Mouse (Mus musculus): ENCODE measurements around the gene Cd33. TPM values are rescaled to one million over a fixed set of nuclear protein-coding genes. Genes with fewer than 3 reads are reported as not detected.
A peak's percentile ranks its signal among the peaks of the same experiment; 100 is the strongest.

Cd33 gene
- 1 to 10 TPM; 1.7 to 2.1 TPM for total RNA-seq (2021)
- long read RNA-seq, experiment 1, partial matches to known transcripts: 1 of 2 reads
- long read RNA-seq, experiment 1, other reads (novel, unspliced or antisense): 1 of 2 reads
- long read RNA-seq, experiment 2, partial matches to known transcripts: 1 of 1 reads
- long read RNA-seq, experiment 2, other reads (novel, unspliced or antisense): 0 of 1 reads

DNA sequence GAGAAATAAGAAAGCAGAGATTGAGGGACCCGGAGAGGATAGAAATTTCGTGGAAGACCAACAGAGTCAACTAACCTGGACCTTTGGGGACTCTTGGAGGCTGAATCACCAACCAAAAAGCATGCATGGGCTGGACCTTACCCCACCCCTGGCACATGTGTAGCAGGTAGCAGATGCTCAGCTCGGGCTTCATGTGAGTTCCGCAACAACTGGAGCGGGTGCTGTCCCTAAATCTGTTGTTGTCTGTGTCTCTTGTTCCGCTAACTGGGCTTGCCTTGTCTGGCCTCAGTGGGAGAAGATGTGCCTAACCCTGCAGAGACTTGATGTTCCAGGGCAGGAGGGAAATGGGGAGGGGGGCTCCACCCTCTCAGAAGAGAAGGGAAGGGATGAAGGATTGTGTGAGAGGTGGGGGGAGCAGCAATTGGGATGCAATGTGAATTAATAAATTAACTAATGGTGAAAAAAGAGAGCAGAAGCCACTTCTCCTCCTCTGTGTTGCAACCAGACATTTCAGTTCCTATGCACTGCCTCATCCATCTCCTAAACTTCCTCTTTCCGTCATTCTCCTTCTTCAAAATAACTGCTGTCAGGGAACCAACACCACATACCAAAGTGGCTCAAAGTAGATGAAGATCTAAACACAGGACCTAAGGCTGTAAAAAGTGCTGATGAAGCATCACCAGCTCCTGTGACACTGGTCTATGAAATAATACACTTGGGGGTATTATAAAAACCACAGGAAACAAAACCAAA is at the start of gene Cd33:
Gene Cd33, minus strand, starts transcription at position 204 of the 753 bp plus-strand sequence.
- intact Hi-C loops (cut with DNase I; ENCODE audit: low total_unique reads): no loop called here
- no peak for DNase-seq

DNA sequence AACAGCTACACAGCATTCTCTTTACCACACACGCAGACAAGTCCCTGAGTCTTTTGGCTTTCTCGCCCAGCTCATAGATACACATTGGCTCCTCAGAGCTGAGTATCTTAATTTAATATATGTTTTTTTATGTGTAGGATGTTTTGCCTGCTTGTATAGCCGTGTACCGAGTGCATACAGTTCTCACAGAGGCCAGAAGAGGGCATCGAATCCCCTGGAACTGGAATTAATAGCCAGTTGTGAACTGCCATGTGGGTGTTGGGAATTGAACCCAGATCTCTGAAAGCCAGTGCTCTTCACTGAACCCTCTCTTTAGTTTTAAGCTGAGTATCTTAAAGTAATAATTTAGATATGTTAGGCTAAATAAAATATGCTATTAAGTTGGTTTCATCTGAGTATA is 40.6 kb upstream of the Cd33 start:
- intact Hi-C loops (cut with DNase I; ENCODE audit: low total_unique reads): no loop called here
- DNase-seq: no peak

DNA sequence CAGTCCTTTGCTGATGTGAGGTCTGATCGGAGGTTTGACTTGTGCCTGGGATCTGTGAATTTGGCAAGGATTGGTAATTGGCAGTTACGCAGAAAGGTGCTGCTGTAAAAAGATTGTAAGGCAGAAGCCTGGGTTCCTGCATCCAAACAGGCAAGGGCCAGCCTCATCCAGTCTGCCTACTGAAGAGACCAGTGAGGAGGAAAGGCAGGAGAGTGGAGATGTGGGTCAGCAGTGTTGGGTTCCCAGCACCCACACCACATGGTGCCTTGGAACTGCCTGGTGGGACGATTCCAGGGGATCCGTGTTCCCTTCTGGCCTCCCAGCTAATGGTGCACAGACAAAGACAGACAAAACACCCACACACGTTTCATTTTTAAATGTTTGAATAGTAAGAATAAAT is 36.3 kb upstream of the Cd33 start:
- intact Hi-C loops (cut with DNase I; ENCODE audit: low total_unique reads): no loop called here
- no peak for DNase-seq

DNA sequence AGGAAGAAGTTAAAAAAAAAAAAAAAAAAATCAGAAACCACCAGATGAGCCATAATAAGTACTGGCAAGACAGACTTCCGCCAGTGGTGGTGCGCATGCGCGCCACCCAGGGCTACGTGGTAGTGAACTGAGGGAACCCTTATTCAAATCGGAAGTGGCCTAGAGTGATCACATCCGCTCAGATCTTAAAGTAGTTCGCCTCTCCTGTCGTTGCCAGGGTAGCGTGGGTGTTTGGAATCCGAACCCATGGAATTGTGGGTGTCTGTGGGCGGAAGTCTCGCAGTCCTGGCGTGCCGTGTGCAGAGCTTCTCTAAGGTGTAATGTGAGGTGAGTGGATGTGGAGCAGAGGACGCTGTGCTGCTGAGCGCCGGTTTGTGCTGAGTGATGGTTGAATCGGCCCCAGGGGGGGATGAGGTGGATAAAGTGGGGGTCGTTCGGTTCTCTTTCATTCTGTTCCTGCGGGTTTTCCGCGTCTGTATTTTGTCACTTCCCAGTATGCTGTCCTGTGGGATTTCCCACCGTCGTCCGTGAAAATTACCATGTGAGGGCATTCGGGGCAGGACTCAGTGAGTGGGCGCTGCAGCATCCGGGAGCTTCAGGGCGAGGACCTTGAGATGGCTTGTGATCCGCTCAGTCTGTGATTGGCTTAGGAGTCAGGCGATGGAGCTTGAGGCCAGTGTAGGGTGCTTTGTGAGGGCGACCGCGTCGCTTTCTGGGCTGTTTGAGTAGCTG is 35.4 kb upstream of the Cd33 start, which contains the start of gene Zfp719:
Gene Zfp719, plus strand, starts transcription at position 171 of the 732 bp plus-strand sequence.
- DNase-seq: peak; percentile 92

DNA sequence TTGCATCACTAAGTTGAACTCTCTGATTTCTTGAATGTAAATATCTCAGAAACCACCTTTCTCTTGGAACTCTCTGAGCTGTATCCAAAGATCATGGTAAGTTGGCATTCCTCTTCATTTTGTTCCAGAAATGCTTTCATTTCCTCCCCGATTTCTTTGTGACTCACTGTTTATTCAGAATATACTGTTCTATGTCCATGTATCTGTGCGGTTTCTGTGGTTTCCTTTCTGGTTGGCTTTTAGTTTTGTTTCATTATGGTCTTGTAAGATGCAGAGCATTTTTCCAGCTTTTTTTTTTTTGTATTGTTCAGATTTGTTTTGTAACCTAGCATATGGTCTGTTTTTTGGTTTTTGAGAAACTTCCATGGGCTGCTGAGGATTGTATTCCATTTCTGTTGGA is 27.0 kb upstream of the Cd33 start:
- intact Hi-C loops (cut with DNase I; ENCODE audit: low total_unique reads): no loop called here

More for the DNA sequence above, 35.4 kb upstream of the Cd33 start, which contains the start of gene Zfp719:
- intact Hi-C loops (cut with DNase I; ENCODE audit: low total_unique reads): no loop called here

DNA sequence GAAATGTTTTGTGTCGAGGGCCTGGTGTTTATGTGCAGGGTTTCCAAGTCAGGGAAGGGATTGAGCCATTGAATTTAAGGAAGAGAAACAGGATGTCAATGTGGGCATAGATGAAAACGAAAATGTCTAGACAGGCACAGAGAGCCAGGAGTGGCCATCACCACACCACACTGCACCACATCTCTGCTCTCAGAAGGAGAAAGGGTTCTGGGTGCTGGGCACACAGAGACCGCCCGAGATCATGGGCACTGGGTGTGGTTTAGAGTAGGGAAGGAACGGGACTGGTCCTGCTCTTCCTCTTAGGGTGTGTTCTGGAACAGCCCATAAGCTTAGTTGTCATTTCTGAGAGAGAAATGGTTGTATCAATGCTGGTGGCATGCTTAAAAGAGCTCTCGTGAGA is 19.1 kb upstream of the Cd33 start:
- no peak for DNase-seq
- intact Hi-C loops (cut with DNase I; ENCODE audit: low total_unique reads): no loop called here

More for the DNA sequence above, 27.0 kb upstream of the Cd33 start:
- no peak for DNase-seq

DNA sequence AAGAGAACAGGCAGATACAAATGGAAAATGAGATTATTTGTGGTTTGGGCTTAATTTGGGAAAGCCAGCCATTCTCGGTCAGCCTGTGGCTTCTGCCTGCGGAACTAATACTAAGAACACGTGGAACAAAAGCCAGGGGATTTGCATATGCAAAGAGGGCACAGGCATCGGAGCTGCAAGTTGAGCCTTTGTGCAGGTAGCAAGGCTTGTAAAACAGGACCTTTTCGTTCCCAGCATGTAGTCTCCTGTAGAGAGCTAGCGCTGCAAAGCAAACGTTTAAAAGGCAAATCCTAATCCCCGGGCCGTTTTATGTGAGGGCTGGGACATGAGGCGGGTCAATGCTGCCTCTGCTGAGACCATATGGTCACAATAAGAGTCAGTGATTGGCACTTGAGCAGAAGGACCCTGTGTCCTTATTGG is 18.4 kb upstream of the Cd33 start:
- intact Hi-C loops (cut with DNase I; ENCODE audit: low total_unique reads): no loop called here
- no peak for DNase-seq

DNA sequence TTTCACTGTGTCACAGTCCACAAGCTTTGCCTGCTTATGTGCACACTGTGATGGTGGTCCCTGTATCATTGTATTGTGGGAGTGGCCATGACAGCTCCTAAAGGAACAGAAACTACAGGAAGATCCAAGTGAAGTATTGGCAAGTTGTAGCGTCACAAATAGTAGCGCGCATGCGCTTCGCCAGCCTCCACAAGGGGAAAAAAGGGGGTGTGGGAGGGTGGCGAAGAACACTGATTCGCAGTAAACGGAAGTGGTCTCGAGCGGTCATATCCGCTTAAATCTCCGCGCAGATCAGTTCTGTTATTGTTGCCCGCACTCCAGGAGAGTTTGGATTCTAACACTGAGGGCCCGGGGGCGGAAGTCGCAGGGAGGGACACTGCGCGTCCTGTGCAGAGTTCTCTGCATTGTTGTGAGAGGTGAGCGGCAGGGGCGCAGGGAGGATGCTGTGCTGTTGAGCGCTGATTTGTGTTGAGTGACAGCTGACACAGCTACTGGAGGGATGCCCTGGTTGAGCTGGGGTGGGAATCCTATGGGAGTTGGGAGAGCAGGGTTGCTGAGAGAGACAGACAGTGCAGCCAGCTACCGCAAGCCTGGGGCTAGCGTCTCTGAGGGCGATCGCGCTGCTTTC is 17.9 kb upstream of the Cd33 start, which contains the start of gene Zfp658:
Gene Zfp658, plus strand, starts transcription at position 251 of the 628 bp plus-strand sequence.
- intact Hi-C loops (cut with DNase I; ENCODE audit: low total_unique reads): no loop called here

DNA sequence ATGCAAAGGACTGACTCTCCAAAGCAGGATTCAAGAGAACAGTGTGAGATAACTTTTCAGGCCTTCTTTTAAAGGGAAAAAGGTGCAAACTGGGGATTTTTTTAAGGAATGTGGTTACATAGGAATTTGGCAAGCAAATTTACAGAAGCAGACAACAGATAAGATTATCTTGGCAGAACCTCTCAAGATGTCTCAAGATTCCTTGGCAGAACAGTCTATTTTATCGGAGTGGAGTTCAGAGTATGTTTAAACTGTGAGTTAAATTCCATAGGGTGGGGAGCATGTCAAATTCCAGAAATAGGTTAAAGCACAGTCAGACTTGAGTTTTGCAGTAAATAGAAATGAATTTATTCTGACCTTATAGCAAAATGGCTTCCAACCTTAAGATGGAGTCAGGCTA is 12.7 kb upstream of the Cd33 start:
- no peak for DNase-seq
- intact Hi-C loops (cut with DNase I; ENCODE audit: low total_unique reads): no loop called here

More for the DNA sequence above, 17.9 kb upstream of the Cd33 start, which contains the start of gene Zfp658:
- peak; percentile 80 for DNase-seq

DNA sequence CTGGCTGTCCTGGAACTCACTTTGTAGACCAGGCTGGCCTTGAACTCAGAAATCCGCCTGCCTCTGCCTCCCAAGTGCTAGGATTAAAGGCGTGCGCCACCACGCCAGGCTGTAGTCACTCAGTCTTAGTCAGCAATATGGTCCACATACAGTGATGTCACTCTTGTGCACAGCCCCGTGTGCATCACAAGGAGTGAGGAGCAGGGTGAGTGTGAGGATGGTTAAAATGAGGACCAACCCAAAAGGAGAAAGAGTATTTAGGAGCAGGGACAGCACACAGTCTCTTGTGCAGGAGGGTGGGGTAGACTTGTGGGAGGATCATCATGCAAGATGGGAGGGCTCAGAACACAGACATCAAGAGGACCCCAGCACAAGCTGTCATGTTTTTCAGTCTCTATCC is 11.1 kb upstream of the Cd33 start:
- no peak for DNase-seq
- intact Hi-C loops (cut with DNase I; ENCODE audit: low total_unique reads): no loop called here

DNA sequence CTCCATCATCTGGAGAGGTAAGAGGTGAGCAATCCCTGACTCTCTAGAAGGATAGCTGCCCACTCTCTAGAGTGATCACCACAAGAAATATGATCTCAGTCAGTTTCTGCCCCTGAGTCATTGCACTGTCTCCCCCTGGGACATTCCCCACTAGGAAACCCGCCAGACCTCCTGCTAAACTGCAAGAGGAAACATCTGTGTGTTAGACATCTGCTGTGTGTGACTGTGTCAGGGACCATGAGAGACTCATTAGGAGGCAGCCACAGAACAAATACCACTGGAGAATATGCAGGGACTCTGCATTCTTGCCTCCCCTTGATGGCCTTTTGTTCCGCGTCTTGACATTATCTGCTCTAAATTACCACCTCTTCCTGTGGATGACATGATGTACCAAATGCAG is 10.3 kb upstream of the Cd33 start:
- DNase-seq: peak; percentile 73
- intact Hi-C loops (cut with DNase I; ENCODE audit: low total_unique reads): no loop called here

DNA sequence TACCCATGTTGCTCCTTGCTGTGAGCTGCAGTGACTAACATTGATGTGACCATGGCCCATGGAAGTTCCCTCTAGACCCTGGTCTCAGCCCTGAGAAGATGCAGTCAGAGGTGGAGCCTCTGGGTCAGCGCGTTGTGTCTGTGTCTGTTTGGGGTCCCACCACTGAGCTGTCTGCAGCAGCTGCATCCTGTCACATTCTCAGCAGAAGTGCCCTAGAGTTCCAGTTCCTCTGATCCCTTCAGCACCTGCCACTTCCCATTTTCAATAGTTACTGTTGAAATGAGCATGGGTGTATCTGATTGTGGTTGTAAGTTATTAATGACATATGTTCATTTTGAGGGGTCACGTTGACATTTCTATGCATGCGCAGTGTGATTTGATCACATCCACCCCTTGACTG is 8.9 kb upstream of the Cd33 start:
- intact Hi-C loops (cut with DNase I; ENCODE audit: low total_unique reads): no loop called here
- no peak for DNase-seq

DNA sequence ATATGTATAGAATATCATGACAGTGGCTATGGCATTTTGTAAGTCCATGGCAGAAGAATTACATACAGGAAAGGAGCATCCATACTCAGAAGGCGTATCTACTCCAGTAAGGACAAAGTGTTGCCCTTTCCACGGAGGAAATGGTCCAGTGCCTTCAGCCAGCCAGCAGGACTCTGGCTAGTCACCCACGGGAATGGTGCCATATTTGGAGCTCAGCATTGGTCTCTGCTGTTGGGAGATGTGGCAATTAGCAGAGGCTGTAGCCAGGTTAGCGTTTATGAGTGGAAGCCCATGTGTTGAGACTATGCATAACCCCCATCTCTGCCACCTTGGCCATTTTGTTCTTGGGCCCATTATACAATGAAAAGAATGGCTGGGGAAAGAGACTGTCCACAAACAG is 4.0 kb upstream of the Cd33 start:
- DNase-seq: no peak
- intact Hi-C loops (cut with DNase I; ENCODE audit: low total_unique reads): no loop called here

DNA sequence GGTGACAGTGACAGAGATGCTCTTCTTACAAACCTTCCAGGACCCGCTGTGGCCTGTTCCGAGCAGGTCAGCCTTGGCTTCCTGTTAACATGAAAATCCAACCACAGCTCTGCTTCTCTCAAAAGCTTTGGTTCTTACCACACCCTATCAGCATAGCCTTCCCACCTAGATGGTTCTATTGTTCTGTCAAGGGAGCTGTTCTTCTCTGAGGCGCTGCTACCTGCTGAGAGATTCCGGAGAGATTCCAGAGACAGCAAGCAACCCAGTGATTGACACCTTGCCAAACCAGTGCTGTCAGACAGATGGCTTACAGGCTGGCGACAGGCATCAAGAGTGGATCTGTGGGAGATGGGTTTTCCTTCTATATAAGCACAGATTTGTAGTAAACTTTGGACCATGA is 3.4 kb upstream of the Cd33 start:
- DNase-seq: no peak
- intact Hi-C loops (cut with DNase I; ENCODE audit: low total_unique reads): no loop called here

DNA sequence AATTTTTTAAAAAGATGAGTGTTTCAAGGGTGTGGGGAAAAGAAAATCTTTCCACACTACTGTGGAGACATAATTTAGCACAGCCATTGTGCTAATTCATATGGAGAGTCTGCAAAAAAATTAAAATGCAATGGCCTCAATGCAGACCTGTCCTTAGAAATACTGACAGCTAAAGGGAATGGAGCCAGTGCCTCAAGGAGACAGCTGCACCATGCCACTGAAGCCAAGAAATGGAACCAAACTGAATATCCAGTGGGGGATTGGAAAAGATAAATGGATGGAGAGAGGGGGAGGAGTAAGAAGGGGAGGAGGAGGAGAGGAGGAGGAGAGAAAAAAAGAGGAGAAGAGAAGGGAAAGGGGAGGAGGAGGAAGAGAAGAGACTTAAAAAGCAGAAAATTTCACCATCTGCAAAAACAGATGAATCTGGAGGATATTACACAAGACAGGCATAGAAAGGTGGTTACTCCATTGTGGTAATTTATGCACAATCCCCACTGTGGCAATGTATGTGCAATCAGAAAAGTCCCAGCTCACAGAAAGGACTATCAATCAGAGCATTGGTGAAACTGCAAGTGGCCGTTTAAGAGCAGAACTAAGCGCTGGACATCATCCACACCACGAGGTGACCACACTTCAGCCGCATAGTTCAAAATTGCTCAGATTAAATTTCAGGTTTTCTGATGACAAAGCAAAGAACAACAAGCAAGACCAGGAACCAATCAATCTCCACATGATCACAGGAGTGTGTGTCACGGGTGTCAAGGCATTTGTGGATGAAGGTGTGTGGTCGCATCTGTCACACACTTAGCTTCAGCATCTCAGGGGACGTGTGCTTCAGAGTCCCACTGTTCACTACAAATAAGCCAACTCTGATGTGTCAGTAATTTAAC is 1.7 kb upstream of the Cd33 start:
- intact Hi-C loops (cut with DNase I; ENCODE audit: low total_unique reads): no loop called here
- DNase-seq: no peak

DNA sequence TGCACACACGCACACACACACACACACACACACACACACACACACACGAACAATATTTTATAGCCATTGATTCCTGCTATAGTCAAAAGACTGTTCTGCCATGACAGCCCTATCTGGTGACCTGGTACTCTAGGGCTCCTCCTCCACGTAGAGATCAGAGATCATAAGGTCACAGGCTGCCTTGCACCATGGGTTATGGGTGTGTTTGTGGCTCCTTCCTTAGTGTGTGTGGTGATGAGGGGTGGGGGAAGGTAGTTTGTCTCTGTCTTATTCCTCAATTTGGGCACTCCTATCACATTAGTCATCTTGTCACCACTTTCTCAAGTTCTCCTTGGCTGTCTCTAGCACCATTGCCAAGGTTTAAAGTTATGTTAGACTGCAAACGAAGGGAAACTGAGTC is 5.7 kb downstream of the Cd33 start:
- intact Hi-C loops (cut with DNase I; ENCODE audit: low total_unique reads): no loop called here

DNA sequence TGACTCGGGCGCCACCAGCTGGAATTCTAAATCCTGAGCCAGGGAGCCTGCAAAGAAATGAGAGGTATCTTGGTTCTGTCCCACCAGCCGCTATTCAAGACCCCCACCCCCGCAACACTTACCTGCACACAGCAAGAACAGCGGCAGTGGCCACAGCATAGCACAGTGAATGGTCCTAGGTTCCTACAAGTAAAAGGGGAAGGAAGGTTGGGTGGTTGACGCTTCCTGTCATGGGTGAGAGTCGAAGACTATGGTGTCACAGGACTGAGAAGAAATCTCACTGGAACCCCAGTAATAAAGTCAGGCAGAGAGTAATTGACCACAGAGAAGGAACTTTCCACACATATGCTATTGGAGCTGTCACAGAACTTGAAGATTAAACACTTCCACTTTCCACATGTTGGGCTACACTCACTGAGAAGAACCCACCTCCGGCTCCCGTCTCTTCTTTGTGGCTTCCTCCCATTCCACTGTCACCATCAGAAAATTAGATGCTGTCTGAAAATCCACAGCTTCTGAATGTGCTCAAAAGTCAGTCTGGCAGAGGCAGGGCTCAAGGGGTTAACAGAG is 11.2 kb downstream of the Cd33 start:
- no peak for DNase-seq
- intact Hi-C loops (cut with DNase I; ENCODE audit: low total_unique reads): no loop called here

More for the DNA sequence above, 5.7 kb downstream of the Cd33 start:
- DNase-seq: no peak

DNA sequence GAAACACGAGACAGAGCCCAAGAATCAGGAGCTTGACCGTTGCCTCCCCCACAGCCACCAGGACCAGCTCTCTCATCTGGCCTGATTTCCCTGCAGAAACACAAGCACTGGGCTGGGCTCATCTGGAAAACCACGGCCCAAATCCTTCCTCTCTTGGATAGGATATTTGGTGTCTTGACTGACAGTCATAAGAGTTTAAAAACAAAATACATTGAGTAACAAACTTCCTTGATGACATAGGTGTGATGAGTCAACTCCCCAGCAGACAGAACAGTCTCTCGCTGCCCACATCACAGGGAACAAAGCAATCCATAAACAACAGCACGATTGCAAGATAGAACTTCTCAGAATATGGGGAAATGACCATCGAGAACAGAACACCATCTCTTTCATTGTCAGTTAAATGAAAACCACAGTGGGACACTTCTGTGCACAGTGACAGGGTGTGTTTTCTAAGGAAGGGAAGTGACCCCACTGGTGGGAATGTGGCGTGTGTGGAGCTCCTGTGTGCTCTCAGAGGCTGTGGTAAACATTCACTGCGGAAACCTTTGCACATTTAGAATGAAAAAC is 13.9 kb downstream of the Cd33 start:
- intact Hi-C loops (cut with DNase I; ENCODE audit: low total_unique reads): no loop called here
- DNase-seq: no peak

Data from gastrocnemius, postnatal 14 days (tissue).